Mouse (Mus musculus) lung, adult 2 months (tissue): ENCODE measurements at regions not wholly inside any gene's neighbourhood (a gene's known extent, or its start where the extent isn't known, plus 50 kb on each side); places are given as distances from the start of the nearest gene placed in this dataset.

ENCODE experiments used
- CTCF ChIP-seq: fragments of 200-500 bp; IDR thresholded peaks from 2 replicates; pipeline ENCODE4 v1.5.1; 2011; ENCODE audit warnings: mild to moderate bottlenecking, low read length, control low read depth; ENCODE audit not compliant: insufficient read depth
- POLR2A ChIP-seq: fragments of 200-500 bp; IDR thresholded peaks from 2 replicates; pipeline ENCODE4 v1.6.1; 2011; ENCODE audit warnings: low read depth, mild to moderate bottlenecking, control low read depth, low read length, borderline replicate concordance; ENCODE audit errors: extremely low read depth

- TF ChIP-seq POLR2A = no peak
- peak; percentile 38; the same call in 1 of the 2 replicates for TF ChIP-seq CTCF
Measured at GRCm38 (mm10) chr17:64499281-64499997, 101.1 kb upstream of the Man2a1 start.
